Mouse (Mus musculus): Measurements from ENCODE around the gene Zmynd12.

GRCm38 (mm10) chr4:119417894-119418293 lies 4.7 kb upstream of the Zmynd12 start:
- TF ChIP-seq POLR2A (IDR thresholded peaks at IDR 0.05; ENCODE audit: borderline replicate concordance, extremely low read depth, low read depth, low read length) (no peak), CTCF (IDR thresholded peaks at IDR 0.05; ENCODE audit: insufficient read depth, low read length) (no peak)

Data from lung, adult 2 months (tissue).